In the genomic region with DNA sequence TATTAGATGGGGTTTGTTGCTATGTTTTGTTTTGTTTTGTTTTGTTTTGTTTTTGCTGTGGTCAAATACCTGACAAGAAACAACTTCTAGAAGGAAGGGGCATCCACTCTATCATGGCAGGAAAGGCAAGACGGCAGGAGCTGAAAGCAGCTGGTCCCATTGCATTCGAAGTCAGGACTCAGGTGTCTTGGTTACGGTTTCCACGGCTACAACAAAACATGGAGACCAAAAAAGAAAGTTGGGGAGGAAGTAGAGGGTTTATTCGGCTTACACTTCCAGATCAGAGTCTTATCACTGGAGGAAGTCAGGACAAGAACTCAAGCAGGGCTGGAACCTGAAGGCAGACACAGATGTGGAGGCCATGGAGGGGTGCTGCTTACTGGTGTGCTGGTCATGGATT, we compare ENCODE assay signal across 17 mouse cellular contexts. TPM values are rescaled to one million over a fixed set of nuclear protein-coding genes. Genes with fewer than 3 reads are reported as not detected.
"Had no signal": no experiment of that assay in that cellular context is flagged by ENCODE, and none has a peak within 500 bp of the region (broad histone marks: within the 10 kb centered on the region; RNA-seq: fewer than 3 reads in every experiment).

No protein-coding gene starts in this region.

- H3K4me1 ChIP-seq: liver, embryonic 13.5 days had no signal

- H3K36me3 ChIP-seq: liver, embryonic 13.5 days; midbrain, embryonic 10.5 days; midbrain, embryonic 13.5 days; neural tube, embryonic 13.5 days had no signal

- H3K9ac ChIP-seq: liver, embryonic 13.5 days; midbrain, embryonic 13.5 days; neural tube, embryonic 13.5 days had no signal

- H3K27ac ChIP-seq: kidney, postnatal 0 days; left cerebral cortex, adult 2 months; liver, embryonic 13.5 days; midbrain, embryonic 13.5 days; neural tube, embryonic 13.5 days had no signal

- H3K4me3 ChIP-seq: left cerebral cortex, adult 2 months; liver, embryonic 13.5 days; midbrain, embryonic 10.5 days; midbrain, embryonic 13.5 days; myocyte; neural tube, embryonic 13.5 days had no signal

- H3K4me2 ChIP-seq: liver, embryonic 13.5 days; midbrain, embryonic 13.5 days; neural tube, embryonic 13.5 days had no signal

- H3K27me3 ChIP-seq: midbrain, embryonic 13.5 days had no signal

- ATAC-seq: midbrain, embryonic 13.5 days; midbrain, embryonic 16.5 days had no signal

- DNase-seq: kidney, adult 9 months; kidney, postnatal 36 days; layer of hippocampus, postnatal 36 days; liver, embryonic 13.5 days; lung, adult 2 months; lung, postnatal 14 days; lung, postnatal 4 days; retina, postnatal 1 day; thymus, postnatal 25 days had no signal

- H3K9me3 ChIP-seq: liver, embryonic 13.5 days; midbrain, embryonic 10.5 days; midbrain, embryonic 13.5 days; neural tube, embryonic 13.5 days had no signal

RNA-seq across cellular contexts. Expression of a gene that starts 47.3 kb away (rescaled TPM):
- total RNA-seq: neutrophil, adult 5-6 weeks had no signal
